Comparison of ENCODE assay signal across 7 mouse cellular contexts in genomic region chr13:113034950-113035421, GRCm38 (mm10). TPM values are rescaled to one million over a fixed set of nuclear protein-coding genes. Genes with fewer than 3 reads are reported as not detected.
DNase-seq lines count a peak whose midpoint lies in the region; ATAC-seq and TF ChIP-seq lines count a peak whose summit lies in the region.

Gene Cdc20b (plus strand): TSS chr13:113035111.

- peak; percentile 29 for ATAC-seq in forebrain, embryonic 16.5 days
- 0 out of 2 replicates have a peak, but pooled peaks have one; percentile 17 for ATAC-seq in hindbrain, embryonic 12.5 days (ENCODE audit: low FRiP score)
- ATAC-seq in limb, embryonic 12.5 days (ENCODE audit: insufficient number of reproducible peaks, insufficient read depth, low FRiP score, low TSS enrichment, low read depth), result 0 out of 2 replicates have a peak, but pooled peaks have one; percentile 10
- ATAC-seq in midbrain, embryonic 11.5 days (ENCODE audit: low FRiP score), result peak; percentile 28; the same call in 1 of the 2 replicates

- H3K9me3 ChIP-seq in forebrain, embryonic 16.5 days (ENCODE audit: control insufficient read depth, low read length), result no peaks in the 10 kb centered on the region
- no peaks in the 10 kb centered on the region for H3K9me3 ChIP-seq in hindbrain, embryonic 12.5 days (replicated peaks)
- no peaks in the 10 kb centered on the region for H3K9me3 ChIP-seq in limb, embryonic 12.5 days
- H3K9me3 ChIP-seq in midbrain, embryonic 11.5 days (ENCODE audit: control insufficient read depth, low read length), result no peaks in the 10 kb centered on the region

- peak within 1 kb of the TSS; percentile 87 for H3K4me2 ChIP-seq in forebrain, embryonic 16.5 days (ENCODE audit: low read length)
- H3K4me2 ChIP-seq in hindbrain, embryonic 12.5 days (replicated peaks), result peak within 1 kb of the TSS; percentile 98
- H3K4me2 ChIP-seq in limb, embryonic 12.5 days, result peak within 1 kb of the TSS; percentile 98
- peak within 1 kb of the TSS; percentile 78 for H3K4me2 ChIP-seq in midbrain, embryonic 11.5 days

- TF ChIP-seq POLR2A in small intestine, adult 2 months (IDR thresholded peaks at IDR 0.05; ENCODE audit: low read depth, low read length), result no peak

- peaks cover 9% of the 10 kb centered on the region for H3K27me3 ChIP-seq in forebrain, embryonic 16.5 days (replicated peaks; ENCODE audit: control insufficient read depth, insufficient read depth, low read length)
- peaks cover 42% of the 10 kb centered on the region for H3K27me3 ChIP-seq in hindbrain, embryonic 12.5 days
- H3K27me3 ChIP-seq in limb, embryonic 12.5 days, result peaks cover 43% of the 10 kb centered on the region
- H3K27me3 ChIP-seq in midbrain, embryonic 11.5 days (ENCODE audit: control insufficient read depth, insufficient read depth, low read length), result peaks cover 32% of the 10 kb centered on the region
- H3K27me3 ChIP-seq in small intestine, adult 2 months (ENCODE audit: control insufficient read depth, insufficient read depth, low read length), result peaks cover 34% of the 10 kb centered on the region

- H3K27ac ChIP-seq in forebrain, embryonic 16.5 days (ENCODE audit: low read length), result no peak within 1 kb of the TSS
- H3K27ac ChIP-seq in hindbrain, embryonic 12.5 days, result no peak within 1 kb of the TSS
- H3K27ac ChIP-seq in limb, embryonic 12.5 days, result no peak within 1 kb of the TSS
- no peak within 1 kb of the TSS for H3K27ac ChIP-seq in midbrain, embryonic 11.5 days (ENCODE audit: low read depth, low read length)
- H3K27ac ChIP-seq in small intestine, adult 2 months (ENCODE audit: insufficient read depth, low read depth, low read length), result no peak within 1 kb of the TSS

- no peaks in the 10 kb centered on the region for H3K36me3 ChIP-seq in forebrain, embryonic 16.5 days (ENCODE audit: control insufficient read depth, insufficient read depth)
- no peaks in the 10 kb centered on the region for H3K36me3 ChIP-seq in hindbrain, embryonic 12.5 days
- no peaks in the 10 kb centered on the region for H3K36me3 ChIP-seq in limb, embryonic 12.5 days
- no peaks in the 10 kb centered on the region for H3K36me3 ChIP-seq in midbrain, embryonic 11.5 days (ENCODE audit: control insufficient read depth, insufficient read depth, low read length)
- H3K36me3 ChIP-seq in small intestine, adult 2 months (ENCODE audit: control insufficient read depth, insufficient read depth, low read length), result no peaks in the 10 kb centered on the region

- peak; percentile 42 for DNase-seq in R1 (ENCODE audit: low read depth, low spot score)
- DNase-seq in cerebellum, adult 11-12 months, result peak; percentile 31
- DNase-seq in midbrain, embryonic 11.5 days (ENCODE audit: low spot score, missing footprints), result peak; percentile 97

- TF ChIP-seq CTCF in small intestine, adult 2 months (IDR thresholded peaks at IDR 0.05; ENCODE audit: extremely low read depth, insufficient read length, insufficient replicate concordance, low read depth, low read length), result no peak

- peak within 1 kb of the TSS; percentile 36 for H3K9ac ChIP-seq in forebrain, embryonic 16.5 days (replicated peaks; ENCODE audit: low read depth, low read length)
- H3K9ac ChIP-seq in hindbrain, embryonic 12.5 days, result peak within 1 kb of the TSS; percentile 59
- peak within 1 kb of the TSS; percentile 56 for H3K9ac ChIP-seq in limb, embryonic 12.5 days (replicated peaks)
- peak within 1 kb of the TSS; percentile 10; the same call in 1 of the 2 replicates for H3K9ac ChIP-seq in midbrain, embryonic 11.5 days (ENCODE audit: low read length)

- H3K4me1 ChIP-seq in forebrain, embryonic 16.5 days (replicated peaks; ENCODE audit: control insufficient read depth, insufficient read depth, low read length), result peaks cover 20% of the 10 kb centered on the region
- H3K4me1 ChIP-seq in hindbrain, embryonic 12.5 days, result peaks cover 19% of the 10 kb centered on the region
- peaks cover 17% of the 10 kb centered on the region for H3K4me1 ChIP-seq in limb, embryonic 12.5 days (replicated peaks)
- H3K4me1 ChIP-seq in midbrain, embryonic 11.5 days (ENCODE audit: control insufficient read depth, insufficient read depth, low read length), result peaks cover 6% of the 10 kb centered on the region; the same call in 1 of the 2 replicates
- H3K4me1 ChIP-seq in small intestine, adult 2 months (ENCODE audit: control insufficient read depth, insufficient read depth, insufficient read length, low read length), result peaks cover 7% of the 10 kb centered on the region

- under 1% methylated on average over 46 of the region's 46 CpGs for WGBS in forebrain, embryonic 16.5 days
- 0% methylated on average over 46 of the region's 46 CpGs for WGBS in hindbrain, embryonic 12.5 days
- under 1% methylated on average over 46 of the region's 46 CpGs for WGBS in limb, embryonic 12.5 days
- under 1% methylated on average over 46 of the region's 46 CpGs for WGBS in midbrain, embryonic 11.5 days
- WGBS in small intestine, adult 2 months, result under 1% methylated on average over 46 of the region's 46 CpGs

- peak within 1 kb of the TSS; percentile 55 for H3K4me3 ChIP-seq in forebrain, embryonic 16.5 days (replicated peaks; ENCODE audit: low read length)
- H3K4me3 ChIP-seq in hindbrain, embryonic 12.5 days, result peak within 1 kb of the TSS; percentile 51
- H3K4me3 ChIP-seq in limb, embryonic 12.5 days (replicated peaks), result peak within 1 kb of the TSS; percentile 57
- H3K4me3 ChIP-seq in midbrain, embryonic 11.5 days (ENCODE audit: low read depth, low read length), result peak within 1 kb of the TSS; percentile 49
- H3K4me3 ChIP-seq in small intestine, adult 2 months (ENCODE audit: low read depth, low read length), result peak within 1 kb of the TSS; percentile 65

RNA-seq across cellular contexts. Expression of gene Cdc20b, which starts in this region (rescaled TPM):
- 0.33 TPM in 1 of 2 replicates, not detected in the other for polyA plus RNA-seq in forebrain, embryonic 16.5 days (2015; fragmentation: Nextera tagmentation; extraction: Ambion mirVana)
- polyA plus RNA-seq in hindbrain, embryonic 12.5 days (2016; fragmentation: Nextera tagmentation; extraction: Ambion mirVana), result 0.68 and 2.1 TPM in 2 replicates
- polyA plus RNA-seq in limb, embryonic 12.5 days (2016; fragmentation: Nextera tagmentation; extraction: Ambion mirVana), result not detected in 2 replicates
- not detected in 2 replicates for polyA plus RNA-seq in midbrain, embryonic 11.5 days (2014; fragmentation: Nextera tagmentation; extraction: Ambion mirVana)
- not detected in 2 replicates for polyA plus RNA-seq in small intestine, adult 2 months (2012; rRNA removed)

Comparison
In these comparisons a context has a peak if more than half of its experiments do, and no peak if none do; other contexts are left out.
1. Peak in ATAC-seq, H3K4me3 ChIP-seq, H3K9ac ChIP-seq and H3K4me2 ChIP-seq in forebrain, embryonic 16.5 days; RNA of the gene not detected or under 1 TPM.
2. Peak in ATAC-seq, H3K4me3 ChIP-seq, H3K9ac ChIP-seq and H3K4me2 ChIP-seq in limb, embryonic 12.5 days; RNA of the gene not detected or under 1 TPM.
3. Peak in DNase-seq, ATAC-seq, H3K4me3 ChIP-seq, H3K9ac ChIP-seq and H3K4me2 ChIP-seq in midbrain, embryonic 11.5 days; RNA of the gene not detected or under 1 TPM.
4. DNase-seq: peak in every context shown above with its lines; median percentile 97 in midbrain, embryonic 11.5 days; 42 in R1; 31 in cerebellum, adult 11-12 months.